Mouse (Mus musculus): ENCODE results near the gene Ripk3. TPM values are rescaled to one million over a fixed set of nuclear protein-coding genes. Genes with fewer than 3 reads are reported as not detected.

The Ripk3 gene
- total and polyA plus RNA-seq, 3 experiments: 0.15 to 2.0 TPM; not detected in 1

GRCm38 (mm10) chr14:55787731-55788130 lies 934 bp downstream of the Ripk3 start:
- H3K4me3 ChIP-seq (replicated peaks in 1 of 3; ENCODE audit: low read depth in 2 of 3, low read length in 2 of 3, poor library complexity in 1 of 3): no peak overlapping the region
- no peak for DNase-seq (ENCODE audit: extremely low read depth)
- no peak overlapping the region for H3K4me2 ChIP-seq (ENCODE audit: insufficient read depth, low read depth, poor library complexity, severe bottlenecking)
- H3K9ac ChIP-seq (ENCODE audit: insufficient read depth, low read depth): no peak overlapping the region
- H3K9me3 ChIP-seq (replicated peaks; ENCODE audit: low read length): no peaks in the 10 kb centered on the region
- dilution Hi-C loops (cut with MboI; ENCODE audit: extremely low pct_ligation_motif_present, extremely low pct_unique_long_range_greater_than_20kb, low sequenced_read_pairs) (no loop called here), in situ Hi-C loops (cut with MboI; ENCODE audit: low pct_ligation_motif_present, low pct_unique_long_range_greater_than_20kb, low sequenced_read_pairs) (no loop called here)
- peaks cover 42% of the 10 kb centered on the region for H3K27me3 ChIP-seq (replicated peaks)
- TF ChIP-seq MAFK (IDR thresholded peaks at IDR 0.05; ENCODE audit: insufficient replicate concordance, low read length): no peak
- no peak for TF ChIP-seq ZNF384 (IDR thresholded peaks at IDR 0.05; ENCODE audit: low read depth, low read length)
- no peak for TF ChIP-seq USF1 (IDR thresholded peaks at IDR 0.05; ENCODE audit: low read depth, low read length)
- no peak for TF ChIP-seq NRF1 (IDR thresholded peaks at IDR 0.05; ENCODE audit: low read depth, low read length)
- no peak for TF ChIP-seq JUN (IDR thresholded peaks at IDR 0.05; ENCODE audit: insufficient read depth, low read depth, low read length)
- no peak for TF ChIP-seq POLR2AphosphoS2 (IDR thresholded peaks at IDR 0.05; ENCODE audit: low read depth, low read length)
- TF ChIP-seq ZC3H11A (IDR thresholded peaks at IDR 0.05; ENCODE audit: low read depth, low read length): no peak
- no peak for TF ChIP-seq IRF4 (IDR thresholded peaks at IDR 0.05; ENCODE audit: low read depth, low read length)
- no peak for TF ChIP-seq GABPA (IDR thresholded peaks at IDR 0.05; ENCODE audit: insufficient replicate concordance, low read depth, low read length)
- TF ChIP-seq RCOR1 (conservative IDR thresholded peaks at IDR 0.05; ENCODE audit: low read depth, low read length): no peak
- no peak for TF ChIP-seq CTCF (conservative IDR thresholded peaks at IDR 0.05 in 1 of 2, IDR thresholded peaks at IDR 0.05 in 1 of 2; ENCODE audit: low read depth in 2 of 2, low read length in 2 of 2)
- no peak for TF ChIP-seq MYC (IDR thresholded peaks at IDR 0.05; ENCODE audit: low read depth, low read length)
- TF ChIP-seq PAX5 (IDR thresholded peaks at IDR 0.05; ENCODE audit: low read length): no peak
- no peak for TF ChIP-seq TCF12 (IDR thresholded peaks at IDR 0.05; ENCODE audit: low read depth, low read length)
- H3K4me1 ChIP-seq (ENCODE audit: control insufficient read depth in 1 of 2, insufficient read depth in 2 of 2): peaks cover 0 to 3% of the 10 kb centered on the region in 2 experiments; a peak in 1 of 4 replicates
- H3K36me3 ChIP-seq (replicated peaks in 1 of 2; ENCODE audit: control insufficient read depth in 1 of 2, insufficient read depth in 1 of 2, low read length in 1 of 2): no peaks in the 10 kb centered on the region
- H3K27ac ChIP-seq (ENCODE audit: insufficient read depth, low read depth): no peak overlapping the region
- H3K79me2 ChIP-seq (replicated peaks; ENCODE audit: control insufficient read depth, extremely low read depth, insufficient read depth, poor library complexity, severe bottlenecking): no peaks in the 10 kb centered on the region

GRCm38 (mm10) chr14:55785195-55785594 lies 3.5 kb downstream of the Ripk3 start:
- DNase-seq (ENCODE audit: extremely low read depth): peak; percentile 24
- Histone ChIP-seq H3K27me3 (replicated peaks) (peaks cover 50% of the 10 kb centered on the region), H3K27ac (ENCODE audit: insufficient read depth, low read depth) (no peak overlapping the region), H3K4me1 (ENCODE audit: control insufficient read depth in 1 of 2, insufficient read depth in 2 of 2) (peaks cover 3 to 8% of the 10 kb centered on the region in 2 experiments; a peak in 2 of 4 replicates), H3K4me2 (ENCODE audit: insufficient read depth, low read depth, poor library complexity, severe bottlenecking) (no peak overlapping the region), H3K9ac (ENCODE audit: insufficient read depth, low read depth) (no peak overlapping the region), H3K4me3 (replicated peaks in 1 of 3; ENCODE audit: low read depth in 2 of 3, low read length in 2 of 3, poor library complexity in 1 of 3) (no peak overlapping the region), H3K36me3 (replicated peaks in 1 of 2; ENCODE audit: control insufficient read depth in 1 of 2, insufficient read depth in 1 of 2, low read length in 1 of 2) (no peaks in the 10 kb centered on the region), H3K9me3 (replicated peaks; ENCODE audit: low read length) (no peaks in the 10 kb centered on the region), H3K79me2 (replicated peaks; ENCODE audit: control insufficient read depth, extremely low read depth, insufficient read depth, poor library complexity, severe bottlenecking) (no peaks in the 10 kb centered on the region)
- dilution Hi-C loops (cut with MboI; ENCODE audit: extremely low pct_ligation_motif_present, extremely low pct_unique_long_range_greater_than_20kb, low sequenced_read_pairs) (no loop called here), in situ Hi-C loops (cut with MboI; ENCODE audit: low pct_ligation_motif_present, low pct_unique_long_range_greater_than_20kb, low sequenced_read_pairs) (no loop called here)
- TF ChIP-seq CTCF (conservative IDR thresholded peaks at IDR 0.05 in 1 of 2, IDR thresholded peaks at IDR 0.05 in 1 of 2; ENCODE audit: low read depth in 2 of 2, low read length in 2 of 2): peak in 1 of 2 experiments; percentile 52; a peak in 2 of 4 replicates
- peak; percentile 31 for TF ChIP-seq RAD21 (IDR thresholded peaks at IDR 0.05; ENCODE audit: low read depth, low read length)
- no peak for TF ChIP-seq MAFK (IDR thresholded peaks at IDR 0.05; ENCODE audit: insufficient replicate concordance, low read length)
